Mouse (Mus musculus): ENCODE measurements at regions not wholly inside any gene's neighbourhood (a gene's known extent, or its start where the extent isn't known, plus 50 kb on each side); places are given as distances from the start of the nearest gene placed in this dataset.

GRCm38 (mm10) chr4:131314231-131314630 lies 370.0 kb downstream of the Matn1 start:
- H3K4me3 ChIP-seq (ENCODE audit: control insufficient read depth, low read depth, low read length), result no peak overlapping the region
- H3K27me3 ChIP-seq (ENCODE audit: control insufficient read depth, insufficient read depth, low read length), result no peaks in the 10 kb centered on the region
- H3K36me3 ChIP-seq (ENCODE audit: control insufficient read depth, insufficient read depth, low read length), result no peaks in the 10 kb centered on the region
- H3K27ac ChIP-seq (ENCODE audit: control insufficient read depth, insufficient read depth, low read depth, low read length), result no peak overlapping the region
- no peak for TF ChIP-seq CTCF (IDR thresholded peaks at IDR 0.05; ENCODE audit: control insufficient read depth, insufficient read depth, insufficient replicate concordance, low read depth, low read length)
- TF ChIP-seq POLR2A (IDR thresholded peaks at IDR 0.05; ENCODE audit: control insufficient read depth, low read depth, low read length), result no peak
- H3K4me1 ChIP-seq (ENCODE audit: control insufficient read depth, insufficient read depth, low read length), result no peaks in the 10 kb centered on the region

- no peak overlapping the region for H3K4me3 ChIP-seq (ENCODE audit: control insufficient read depth, low read depth, low read length)
- H3K27me3 ChIP-seq (ENCODE audit: control insufficient read depth, insufficient read depth, low read length), result no peaks in the 10 kb centered on the region
- no peak for TF ChIP-seq CTCF (IDR thresholded peaks at IDR 0.05; ENCODE audit: control insufficient read depth, insufficient read depth, insufficient replicate concordance, low read depth, low read length)
- TF ChIP-seq POLR2A (IDR thresholded peaks at IDR 0.05; ENCODE audit: control insufficient read depth, low read depth, low read length), result no peak
- H3K36me3 ChIP-seq (ENCODE audit: control insufficient read depth, insufficient read depth, low read length), result no peaks in the 10 kb centered on the region
- no peaks in the 10 kb centered on the region for H3K4me1 ChIP-seq (ENCODE audit: control insufficient read depth, insufficient read depth, low read length)
- no peak overlapping the region for H3K27ac ChIP-seq (ENCODE audit: control insufficient read depth, insufficient read depth, low read depth, low read length)
Measured at GRCm38 (mm10) chr4:131316041-131316440, 371.9 kb downstream of the Matn1 start.

- TF ChIP-seq CTCF (IDR thresholded peaks at IDR 0.05; ENCODE audit: control insufficient read depth, insufficient read depth, insufficient replicate concordance, low read depth, low read length), result no peak
Measured at GRCm38 (mm10) chr4:131322323-131322722, 378.1 kb downstream of the Matn1 start.

GRCm38 (mm10) chr4:131324486-131324885 lies 380.3 kb downstream of the Matn1 start:
- TF ChIP-seq CTCF (IDR thresholded peaks at IDR 0.05; ENCODE audit: control insufficient read depth, insufficient read depth, insufficient replicate concordance, low read depth, low read length) (no peak), POLR2A (IDR thresholded peaks at IDR 0.05; ENCODE audit: control insufficient read depth, low read depth, low read length) (no peak)
- H3K36me3 ChIP-seq (ENCODE audit: control insufficient read depth, insufficient read depth, low read length), result no peaks in the 10 kb centered on the region
- no peaks in the 10 kb centered on the region for H3K4me1 ChIP-seq (ENCODE audit: control insufficient read depth, insufficient read depth, low read length)
- H3K4me3 ChIP-seq (ENCODE audit: control insufficient read depth, low read depth, low read length), result no peak overlapping the region
- H3K27me3 ChIP-seq (ENCODE audit: control insufficient read depth, insufficient read depth, low read length), result no peaks in the 10 kb centered on the region
- H3K27ac ChIP-seq (ENCODE audit: control insufficient read depth, insufficient read depth, low read depth, low read length), result no peak overlapping the region

More at GRCm38 (mm10) chr4:131322323-131322722, 378.1 kb downstream of the Matn1 start:
- Histone ChIP-seq H3K4me1 (ENCODE audit: control insufficient read depth, insufficient read depth, low read length) (no peaks in the 10 kb centered on the region), H3K27me3 (ENCODE audit: control insufficient read depth, insufficient read depth, low read length) (no peaks in the 10 kb centered on the region), H3K36me3 (ENCODE audit: control insufficient read depth, insufficient read depth, low read length) (no peaks in the 10 kb centered on the region), H3K4me3 (ENCODE audit: control insufficient read depth, low read depth, low read length) (no peak overlapping the region), H3K27ac (ENCODE audit: control insufficient read depth, insufficient read depth, low read depth, low read length) (no peak overlapping the region)

- Histone ChIP-seq H3K27me3 (ENCODE audit: control insufficient read depth, insufficient read depth, low read length) (no peaks in the 10 kb centered on the region), H3K4me3 (ENCODE audit: control insufficient read depth, low read depth, low read length) (no peak overlapping the region), H3K27ac (ENCODE audit: control insufficient read depth, insufficient read depth, low read depth, low read length) (no peak overlapping the region), H3K4me1 (ENCODE audit: control insufficient read depth, insufficient read depth, low read length) (no peaks in the 10 kb centered on the region), H3K36me3 (ENCODE audit: control insufficient read depth, insufficient read depth, low read length) (no peaks in the 10 kb centered on the region)
- no peak for TF ChIP-seq POLR2A (IDR thresholded peaks at IDR 0.05; ENCODE audit: control insufficient read depth, low read depth, low read length)
- no peak for TF ChIP-seq CTCF (IDR thresholded peaks at IDR 0.05; ENCODE audit: control insufficient read depth, insufficient read depth, insufficient replicate concordance, low read depth, low read length)
Measured at GRCm38 (mm10) chr4:131325200-131325599, 381.0 kb downstream of the Matn1 start.

- Histone ChIP-seq H3K4me3 (ENCODE audit: control insufficient read depth, low read depth, low read length) (no peak overlapping the region), H3K27me3 (ENCODE audit: control insufficient read depth, insufficient read depth, low read length) (no peaks in the 10 kb centered on the region), H3K27ac (ENCODE audit: control insufficient read depth, insufficient read depth, low read depth, low read length) (no peak overlapping the region), H3K36me3 (ENCODE audit: control insufficient read depth, insufficient read depth, low read length) (no peaks in the 10 kb centered on the region), H3K4me1 (ENCODE audit: control insufficient read depth, insufficient read depth, low read length) (no peaks in the 10 kb centered on the region)
- no peak for TF ChIP-seq CTCF (IDR thresholded peaks at IDR 0.05; ENCODE audit: control insufficient read depth, insufficient read depth, insufficient replicate concordance, low read depth, low read length)
- TF ChIP-seq POLR2A (IDR thresholded peaks at IDR 0.05; ENCODE audit: control insufficient read depth, low read depth, low read length), result no peak
Measured at GRCm38 (mm10) chr4:131325609-131326008, 381.4 kb downstream of the Matn1 start.

GRCm38 (mm10) chr4:131329398-131329797 lies 385.2 kb downstream of the Matn1 start:
- no peak overlapping the region for H3K27ac ChIP-seq (ENCODE audit: control insufficient read depth, insufficient read depth, low read depth, low read length)
- no peaks in the 10 kb centered on the region for H3K27me3 ChIP-seq (ENCODE audit: control insufficient read depth, insufficient read depth, low read length)
- H3K4me1 ChIP-seq (ENCODE audit: control insufficient read depth, insufficient read depth, low read length), result no peaks in the 10 kb centered on the region
- no peak overlapping the region for H3K4me3 ChIP-seq (ENCODE audit: control insufficient read depth, low read depth, low read length)
- no peak for TF ChIP-seq POLR2A (IDR thresholded peaks at IDR 0.05; ENCODE audit: control insufficient read depth, low read depth, low read length)
- no peak for TF ChIP-seq CTCF (IDR thresholded peaks at IDR 0.05; ENCODE audit: control insufficient read depth, insufficient read depth, insufficient replicate concordance, low read depth, low read length)
- H3K36me3 ChIP-seq (ENCODE audit: control insufficient read depth, insufficient read depth, low read length), result no peaks in the 10 kb centered on the region

GRCm38 (mm10) chr4:131331646-131332045 lies 387.5 kb downstream of the Matn1 start:
- Histone ChIP-seq H3K27me3 (ENCODE audit: control insufficient read depth, insufficient read depth, low read length) (no peaks in the 10 kb centered on the region), H3K27ac (ENCODE audit: control insufficient read depth, insufficient read depth, low read depth, low read length) (no peak overlapping the region), H3K4me3 (ENCODE audit: control insufficient read depth, low read depth, low read length) (no peak overlapping the region), H3K36me3 (ENCODE audit: control insufficient read depth, insufficient read depth, low read length) (no peaks in the 10 kb centered on the region), H3K4me1 (ENCODE audit: control insufficient read depth, insufficient read depth, low read length) (no peaks in the 10 kb centered on the region)
- TF ChIP-seq POLR2A (IDR thresholded peaks at IDR 0.05; ENCODE audit: control insufficient read depth, low read depth, low read length) (no peak), CTCF (IDR thresholded peaks at IDR 0.05; ENCODE audit: control insufficient read depth, insufficient read depth, insufficient replicate concordance, low read depth, low read length) (no peak)

Measured in testis, adult 2 months (tissue).